Mouse (Mus musculus): ENCODE results near the gene Myoz1. TPM values are rescaled to one million over a fixed set of nuclear protein-coding genes. Genes with fewer than 3 reads are reported as not detected.

The Myoz1 gene
- 0.39 and 7.4 TPM in 2 replicates for polyA plus RNA-seq (2012; rRNA removed)

GRCm38 (mm10) chr14:20656361-20656760 is at the start of gene Myoz1:
TSS of gene Myoz1 (minus strand) at chr14:20656540.

GRCm38 (mm10) chr14:20702741-20703381 is 46.5 kb upstream of the Myoz1 start, which contains the start of gene Chchd1:
TSS of gene Chchd1 (plus strand) at chr14:20703006.

GRCm38 (mm10) chr14:20694884-20695760 is 38.8 kb upstream of the Myoz1 start, which contains the start of gene Fut11:
TSS of gene Fut11 (plus strand) at chr14:20694968.

GRCm38 (mm10) chr14:20674064-20674833 is 17.9 kb upstream of the Myoz1 start, which contains the start of gene Sec24c:
TSS of gene Sec24c (plus strand) at chr14:20674308.

GRCm38 (mm10) chr14:20668154-20668810 is 11.9 kb upstream of the Myoz1 start, which contains the start of gene Synpo2l:
TSS of gene Synpo2l (minus strand) at chr14:20668354.

GRCm38 (mm10) chr14:20640644-20641437 is 15.5 kb downstream of the Myoz1 start, which contains the start of gene Usp54:
TSS of gene Usp54 (minus strand) at chr14:20641063.

Other genes starting within 250 kb of the Myoz1 start
- 1.0 and 1.7 TPM in 2 replicates for gene Cfap70, start 204.3 kb downstream of the Myoz1 start, polyA plus RNA-seq (2012; rRNA removed)
- gene Anxa7, start 176.4 kb downstream of the Myoz1 start, polyA plus RNA-seq (2012; rRNA removed), result 36.4 and 39.5 TPM in 2 replicates
- gene Mss51, start 159.6 kb downstream of the Myoz1 start, polyA plus RNA-seq (2012; rRNA removed), result 1.1 and 1.2 TPM in 2 replicates
- 155 and 157 TPM in 2 replicates for gene Ppp3cb, start 110.0 kb downstream of the Myoz1 start, polyA plus RNA-seq (2012; rRNA removed)
- 24.4 and 27.1 TPM in 2 replicates for gene Usp54, start 15.5 kb downstream of the Myoz1 start, polyA plus RNA-seq (2012; rRNA removed)
- 0.09 and 1.5 TPM in 2 replicates for gene Synpo2l, start 11.8 kb upstream of the Myoz1 start, polyA plus RNA-seq (2012; rRNA removed)
- gene Sec24c, start 17.8 kb upstream of the Myoz1 start, polyA plus RNA-seq (2012; rRNA removed), result 118 and 135 TPM in 2 replicates
- gene Fut11, start 38.4 kb upstream of the Myoz1 start, polyA plus RNA-seq (2012; rRNA removed), result 21.2 and 22.4 TPM in 2 replicates
- gene Chchd1, start 46.5 kb upstream of the Myoz1 start, polyA plus RNA-seq (2012; rRNA removed), result 134 and 156 TPM in 2 replicates
- 167 and 183 TPM in 2 replicates for gene Zswim8, start 51.0 kb upstream of the Myoz1 start, polyA plus RNA-seq (2012; rRNA removed)
- 29.6 and 29.8 TPM in 2 replicates for gene Ndst2, start 78.0 kb upstream of the Myoz1 start, polyA plus RNA-seq (2012; rRNA removed)
- 118 TPM in 2 replicates for gene Camk2g, start 137.5 kb upstream of the Myoz1 start, polyA plus RNA-seq (2012; rRNA removed)
- 1.4 and 1.6 TPM in 2 replicates for gene Plau, start 180.1 kb upstream of the Myoz1 start, polyA plus RNA-seq (2012; rRNA removed)